Mouse (Mus musculus): ENCODE data around the gene Psmb11. TPM values are rescaled to one million over a fixed set of nuclear protein-coding genes. Genes with fewer than 3 reads are reported as not detected.

The Psmb11 gene
- polyA plus RNA-seq, 1 experiment from 2014 or later, result not detected

DNA sequence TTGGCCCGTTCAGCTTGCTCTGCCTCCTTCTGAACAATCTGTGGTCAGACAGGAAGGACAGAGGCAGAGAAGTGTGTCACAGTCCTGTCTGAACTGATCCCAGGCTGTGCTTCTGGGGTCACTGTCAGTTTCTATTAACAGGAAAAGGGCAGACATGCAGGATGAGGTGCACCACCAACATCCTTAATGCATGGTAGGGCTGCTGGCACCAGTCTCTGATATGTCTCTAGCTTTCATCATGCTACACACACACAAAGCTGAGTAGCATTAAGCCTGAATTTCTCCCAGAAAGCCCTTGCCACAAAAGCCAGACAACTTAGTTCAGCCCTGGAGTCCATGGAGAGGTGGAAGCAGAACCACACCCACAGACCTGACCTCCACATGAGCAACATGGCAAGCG, 21.8 kb downstream of the Psmb11 start:
- no peak for ATAC-seq (ENCODE audit: insufficient number of reproducible peaks, low FRiP score, low TSS enrichment, low read depth)
- WGBS, result 80% methylated on average over 2 of the region's 2 CpGs
- no peak overlapping the region for H3K4me2 ChIP-seq
- H3K4me1 ChIP-seq, result peaks cover 17% of the 10 kb centered on the region
- no peak overlapping the region for H3K4me3 ChIP-seq
- no peak overlapping the region for H3K9ac ChIP-seq
- peaks cover 69% of the 10 kb centered on the region for H3K36me3 ChIP-seq
- H3K27ac ChIP-seq, result no peak overlapping the region; the same call in 1 of the 2 replicates
- no peaks in the 10 kb centered on the region for H3K27me3 ChIP-seq
- H3K9me3 ChIP-seq, result no peaks in the 10 kb centered on the region

DNA sequence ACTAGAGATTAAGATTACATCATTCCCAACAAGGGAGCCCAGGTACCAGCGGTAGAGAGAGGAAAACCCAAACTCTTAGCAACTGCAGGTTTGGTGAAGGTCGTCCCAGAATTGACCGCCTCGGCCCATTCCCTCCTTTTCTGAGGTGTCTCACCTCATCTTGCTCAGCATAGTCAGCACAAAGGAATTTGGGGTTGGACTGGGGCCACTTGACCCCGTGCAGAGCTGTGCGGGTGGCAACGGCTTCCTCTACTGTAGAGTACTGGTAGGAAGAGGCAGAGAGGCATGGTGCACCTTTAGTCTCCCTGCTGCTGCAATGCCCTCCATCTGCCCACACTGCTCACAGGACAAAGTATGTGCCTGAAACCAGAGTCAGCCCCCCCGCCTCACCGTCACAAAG, 23.1 kb downstream of the Psmb11 start:
- no peak overlapping the region for H3K9ac ChIP-seq
- no peak overlapping the region for H3K27ac ChIP-seq
- H3K9me3 ChIP-seq, result no peaks in the 10 kb centered on the region
- no peaks in the 10 kb centered on the region for H3K27me3 ChIP-seq
- no peak for ATAC-seq (ENCODE audit: insufficient number of reproducible peaks, low FRiP score, low TSS enrichment, low read depth)
- peaks cover 70% of the 10 kb centered on the region for H3K36me3 ChIP-seq
- no peak overlapping the region for H3K4me2 ChIP-seq
- peaks cover 13% of the 10 kb centered on the region for H3K4me1 ChIP-seq
- WGBS, result 85% methylated on average over 9 of the region's 9 CpGs
- H3K4me3 ChIP-seq, result no peak overlapping the region

DNA sequence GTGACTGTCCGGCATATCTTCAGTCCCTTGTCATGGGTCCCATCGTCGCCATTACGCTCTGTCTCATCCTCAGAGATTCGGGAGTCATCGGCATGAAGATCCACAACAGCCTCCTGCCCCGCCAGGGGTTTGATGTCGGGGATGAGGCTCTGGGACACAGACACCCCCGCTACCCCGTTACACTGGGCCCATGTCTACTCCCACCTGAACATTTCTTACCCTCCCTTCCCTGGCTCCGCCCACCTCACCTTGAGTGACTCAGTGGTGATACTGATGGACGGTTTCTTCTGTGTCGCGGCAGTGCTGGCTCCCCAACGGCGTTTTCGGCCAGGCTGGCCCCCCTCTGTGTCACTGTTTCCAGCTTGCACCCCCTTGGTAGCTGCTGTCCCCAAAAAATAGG, 25.2 kb downstream of the Psmb11 start:
- no peak overlapping the region for H3K9ac ChIP-seq
- no peak overlapping the region for H3K4me3 ChIP-seq
- ATAC-seq (ENCODE audit: insufficient number of reproducible peaks, low FRiP score, low TSS enrichment, low read depth), result no peak
- no peak overlapping the region for H3K27ac ChIP-seq
- no peaks in the 10 kb centered on the region for H3K9me3 ChIP-seq
- H3K4me2 ChIP-seq, result no peak overlapping the region
- 94% methylated on average over 17 of the region's 17 CpGs for WGBS
- peaks cover 17% of the 10 kb centered on the region for H3K4me1 ChIP-seq
- H3K27me3 ChIP-seq, result no peaks in the 10 kb centered on the region
- H3K36me3 ChIP-seq, result peaks cover 89% of the 10 kb centered on the region

DNA sequence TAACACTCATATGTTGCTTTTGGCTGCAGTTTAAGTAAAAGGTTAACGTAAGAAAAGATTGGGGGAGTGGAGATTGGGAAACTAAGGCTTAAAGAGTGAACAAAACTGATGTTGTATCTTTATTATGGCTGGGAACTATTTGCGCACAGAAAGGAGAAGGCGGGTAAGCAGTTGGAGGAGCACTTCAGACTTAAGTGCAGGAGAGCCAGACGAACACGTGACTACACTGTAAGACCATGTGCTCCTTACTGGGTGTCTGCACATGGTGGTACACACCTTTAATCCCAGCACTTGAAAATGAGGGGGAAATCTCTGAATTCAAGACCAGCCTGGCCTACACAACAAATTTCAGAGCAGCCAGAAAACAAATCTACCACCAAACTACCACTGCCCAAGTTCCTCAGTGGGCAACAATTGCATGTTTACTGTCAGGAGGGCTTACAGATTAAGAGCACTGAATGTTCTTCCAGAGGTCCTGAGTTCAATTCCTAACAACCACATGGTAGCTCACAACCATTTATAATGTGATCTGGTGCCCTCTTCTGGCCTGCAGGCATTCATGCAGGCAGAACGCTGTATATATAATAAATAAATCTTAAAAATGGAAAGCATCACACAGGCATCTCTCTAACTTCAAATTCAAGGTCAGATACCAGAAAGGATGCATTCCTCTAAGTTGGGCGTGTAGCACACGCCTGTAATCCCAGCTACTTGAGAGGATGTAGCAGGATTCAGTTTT, 25.8 kb downstream of the Psmb11 start:
- Histone ChIP-seq H3K4me2 (no peak overlapping the region), H3K27ac (no peak overlapping the region), H3K4me1 (peaks cover 22% of the 10 kb centered on the region), H3K9ac (no peak overlapping the region), H3K9me3 (no peaks in the 10 kb centered on the region), H3K4me3 (no peak overlapping the region), H3K27me3 (no peaks in the 10 kb centered on the region), H3K36me3 (peaks cover 93% of the 10 kb centered on the region)
- no peak for ATAC-seq (ENCODE audit: insufficient number of reproducible peaks, low FRiP score, low TSS enrichment, low read depth)
- WGBS, result 91% methylated on average over 8 of the region's 8 CpGs

DNA sequence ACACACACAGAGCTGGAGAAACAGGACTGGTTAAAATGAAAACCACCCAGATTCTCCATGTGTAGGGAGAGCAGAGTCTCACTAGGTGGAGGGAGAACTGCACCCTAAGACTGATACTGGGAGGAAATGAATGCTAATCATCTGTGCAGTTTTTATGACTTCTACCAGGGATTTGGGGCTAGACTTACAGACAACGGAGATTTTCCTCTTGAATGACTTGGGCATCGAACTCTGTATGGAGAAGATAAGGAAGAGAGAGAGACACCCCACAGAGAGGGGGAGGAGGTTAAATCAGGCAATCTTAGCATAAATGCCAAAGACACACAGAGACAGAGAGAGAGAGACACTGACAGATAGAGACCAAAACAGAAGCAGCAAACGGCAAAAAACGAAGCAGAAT, 26.7 kb downstream of the Psmb11 start:
- no peak overlapping the region for H3K4me3 ChIP-seq
- H3K27ac ChIP-seq, result no peak overlapping the region
- peaks cover 31% of the 10 kb centered on the region for H3K4me1 ChIP-seq
- no peaks in the 10 kb centered on the region for H3K27me3 ChIP-seq
- H3K36me3 ChIP-seq, result peaks cover 85% of the 10 kb centered on the region
- WGBS, result 80% methylated on average over 4 of the region's 4 CpGs
- H3K9me3 ChIP-seq, result no peaks in the 10 kb centered on the region
- no peak overlapping the region for H3K4me2 ChIP-seq
- no peak overlapping the region for H3K9ac ChIP-seq
- ATAC-seq (ENCODE audit: insufficient number of reproducible peaks, low FRiP score, low TSS enrichment, low read depth), result no peak

DNA sequence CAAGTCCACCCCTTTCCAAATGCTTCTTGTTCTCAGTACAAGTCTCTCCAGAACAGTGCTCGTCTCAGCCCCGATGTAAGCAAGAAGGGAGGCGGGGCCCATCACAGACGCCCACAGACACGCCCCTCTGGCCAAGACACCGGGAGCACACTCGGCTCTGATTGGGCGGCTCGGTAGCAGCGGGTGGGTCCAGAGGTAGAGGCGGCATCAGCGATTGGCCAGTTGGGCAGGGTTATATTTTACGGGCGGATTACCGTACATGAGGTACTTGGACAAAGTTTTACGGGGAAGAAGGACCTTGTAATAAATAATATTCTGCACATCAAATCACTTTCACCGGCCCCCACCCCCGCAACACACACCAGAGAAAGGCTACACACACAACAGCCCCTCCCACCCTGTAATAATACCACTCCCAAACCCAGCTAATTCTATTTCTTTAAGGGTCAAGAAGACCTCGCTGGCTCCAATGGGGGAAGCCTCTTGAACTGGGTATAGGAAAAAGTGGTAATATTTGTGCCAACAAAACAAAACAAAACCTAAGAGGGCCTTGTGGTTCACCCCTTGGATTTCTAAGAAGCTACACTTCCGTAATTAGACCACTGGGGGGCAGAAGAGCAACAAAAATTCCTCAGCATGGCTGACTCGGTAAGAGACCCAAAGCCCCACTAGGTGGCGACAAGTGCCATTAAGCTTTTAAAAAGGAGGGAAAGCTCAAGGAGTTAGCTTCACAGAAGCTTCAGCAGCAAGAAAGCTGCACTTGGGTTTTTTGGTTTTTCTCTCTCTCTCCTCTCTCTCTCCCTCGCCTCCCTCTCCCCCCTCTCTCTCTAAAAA, 29.6 kb downstream of the Psmb11 start:
- Histone ChIP-seq H3K4me2 (no peak overlapping the region), H3K27me3 (no peaks in the 10 kb centered on the region)
- WGBS, result 58% methylated on average over 23 of the region's 23 CpGs

DNA sequence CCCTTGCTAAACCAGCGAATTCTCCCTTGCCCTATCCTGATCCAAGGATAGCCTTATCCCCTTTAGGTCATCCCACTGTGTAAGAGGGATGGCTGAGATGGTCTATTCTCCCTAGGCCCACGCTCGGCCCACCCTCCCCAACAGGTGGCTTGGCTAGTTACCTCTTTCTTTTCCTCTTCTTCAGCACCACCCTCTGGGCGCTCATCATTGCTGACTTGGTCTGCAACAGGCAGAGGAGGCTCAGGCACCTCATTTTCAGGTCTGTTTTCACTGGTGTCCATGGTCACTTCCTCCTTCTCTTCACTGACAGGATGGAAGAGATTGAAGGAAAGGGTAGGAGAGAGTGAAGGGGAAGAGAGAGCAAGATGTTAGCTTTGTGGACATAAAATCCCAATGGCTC, 30.3 kb downstream of the Psmb11 start:
- Histone ChIP-seq H3K9me3 (no peaks in the 10 kb centered on the region), H3K4me2 (no peak overlapping the region), H3K27me3 (no peaks in the 10 kb centered on the region), H3K4me3 (0 out of 2 replicates have a peak overlapping the region, but pooled peaks have one; percentile 4), H3K27ac (peak overlapping the region; percentile 50), H3K4me1 (peaks cover 36% of the 10 kb centered on the region), H3K36me3 (peaks cover 61% of the 10 kb centered on the region), H3K9ac (no peak overlapping the region)
- no peak for ATAC-seq (ENCODE audit: insufficient number of reproducible peaks, low FRiP score, low TSS enrichment, low read depth)
- WGBS, result 84% methylated on average over 4 of the region's 4 CpGs

More for the DNA sequence above, 29.6 kb downstream of the Psmb11 start:
- 0 out of 2 replicates have a peak overlapping the region, but pooled peaks have one; percentile 4 for H3K4me3 ChIP-seq
- no peak overlapping the region for H3K9ac ChIP-seq
- ATAC-seq (ENCODE audit: insufficient number of reproducible peaks, low FRiP score, low TSS enrichment, low read depth), result peak; percentile 45
- H3K9me3 ChIP-seq, result no peaks in the 10 kb centered on the region
- peak overlapping the region; percentile 50 for H3K27ac ChIP-seq
- peaks cover 36% of the 10 kb centered on the region for H3K4me1 ChIP-seq
- H3K36me3 ChIP-seq, result peaks cover 61% of the 10 kb centered on the region

DNA sequence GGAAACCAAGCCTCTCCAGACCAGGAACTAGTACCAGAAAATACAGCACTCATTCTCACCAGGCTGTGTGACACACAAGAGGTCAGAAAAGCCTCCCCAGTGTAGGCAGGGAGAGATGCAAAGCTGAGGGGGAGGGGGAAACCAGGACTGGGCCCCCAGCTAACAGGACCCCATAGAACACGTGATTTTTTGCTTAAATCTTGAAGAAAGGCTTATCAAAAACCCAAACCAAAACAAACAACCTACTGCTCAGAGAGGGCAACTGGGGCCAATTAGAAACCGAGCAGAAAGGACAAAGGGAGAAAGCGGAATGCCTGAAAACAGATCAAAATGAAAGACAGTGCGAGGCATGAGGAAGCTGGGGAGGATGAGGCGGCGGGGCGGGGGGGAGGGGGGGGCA, 31.6 kb downstream of the Psmb11 start:
- WGBS, result 2% methylated on average over 6 of the region's 7 CpGs
- Histone ChIP-seq H3K9me3 (no peaks in the 10 kb centered on the region), H3K4me2 (peak overlapping the region; percentile 69), H3K27ac (peak overlapping the region; percentile 78; the same call in 1 of the 2 replicates), H3K36me3 (peaks cover 61% of the 10 kb centered on the region), H3K27me3 (no peaks in the 10 kb centered on the region), H3K4me3 (peak overlapping the region; percentile 62), H3K4me1 (peaks cover 36% of the 10 kb centered on the region), H3K9ac (peak overlapping the region; percentile 54)
- ATAC-seq (ENCODE audit: insufficient number of reproducible peaks, low FRiP score, low TSS enrichment, low read depth), result no peak

DNA sequence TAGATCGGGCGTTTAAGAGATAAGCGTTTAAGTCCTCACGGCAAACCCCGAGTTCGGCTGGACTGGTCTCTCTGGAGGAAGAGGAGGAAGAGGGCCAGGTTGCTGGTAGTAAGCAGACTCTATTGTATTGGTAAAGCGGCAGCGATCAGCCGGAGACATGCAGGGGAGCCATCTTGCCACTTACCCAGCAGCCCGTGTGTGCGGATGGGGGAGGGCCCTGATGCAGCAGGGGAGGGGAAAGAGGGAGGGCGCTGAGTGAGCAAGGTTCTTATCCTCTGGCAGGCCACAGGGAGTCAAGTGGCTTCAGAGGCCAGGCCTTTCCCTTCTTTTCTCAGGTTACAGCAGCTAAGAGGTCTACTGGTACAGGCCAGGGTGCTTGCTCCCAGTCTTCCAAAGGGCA, 32.3 kb downstream of the Psmb11 start:
- H3K9me3 ChIP-seq, result no peaks in the 10 kb centered on the region
- H3K27me3 ChIP-seq, result no peaks in the 10 kb centered on the region
- H3K9ac ChIP-seq, result peak overlapping the region; percentile 54
- WGBS, result under 1% methylated on average over 11 of the region's 12 CpGs
- H3K4me3 ChIP-seq, result peak overlapping the region; percentile 62
- H3K4me1 ChIP-seq, result peaks cover 36% of the 10 kb centered on the region
- H3K4me2 ChIP-seq, result peak overlapping the region; percentile 69
- peaks cover 61% of the 10 kb centered on the region for H3K36me3 ChIP-seq
- H3K27ac ChIP-seq, result peak overlapping the region; percentile 78
- peak; percentile 80 for ATAC-seq (ENCODE audit: insufficient number of reproducible peaks, low FRiP score, low TSS enrichment, low read depth)

DNA sequence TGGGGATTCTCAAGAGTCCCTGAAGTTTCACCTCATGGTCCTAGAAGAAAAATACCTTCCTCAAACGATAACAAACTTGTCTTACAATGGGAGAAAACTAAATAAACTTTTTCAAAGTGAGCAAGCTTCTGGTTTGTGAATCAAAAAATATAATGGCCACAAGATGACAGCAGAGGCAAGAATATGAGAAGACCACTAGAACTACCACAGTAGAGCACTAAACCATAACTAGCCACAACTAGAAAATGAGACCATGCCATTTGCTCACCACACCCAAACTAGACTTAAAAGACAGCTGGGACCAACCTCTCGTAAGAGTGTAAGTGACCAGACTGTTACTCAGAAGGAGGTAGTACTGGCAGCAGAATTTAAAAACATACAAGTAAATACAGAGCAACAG, 38.8 kb downstream of the Psmb11 start:
- 83% methylated on average over 2 of the region's 2 CpGs for WGBS
- H3K27ac ChIP-seq, result no peak overlapping the region
- no peaks in the 10 kb centered on the region for H3K4me1 ChIP-seq
- no peak overlapping the region for H3K4me2 ChIP-seq
- H3K9me3 ChIP-seq, result no peaks in the 10 kb centered on the region
- no peaks in the 10 kb centered on the region for H3K27me3 ChIP-seq
- H3K36me3 ChIP-seq, result peaks cover 95% of the 10 kb centered on the region
- no peak overlapping the region for H3K9ac ChIP-seq
- no peak for ATAC-seq (ENCODE audit: insufficient number of reproducible peaks, low FRiP score, low TSS enrichment, low read depth)
- no peak overlapping the region for H3K4me3 ChIP-seq

DNA sequence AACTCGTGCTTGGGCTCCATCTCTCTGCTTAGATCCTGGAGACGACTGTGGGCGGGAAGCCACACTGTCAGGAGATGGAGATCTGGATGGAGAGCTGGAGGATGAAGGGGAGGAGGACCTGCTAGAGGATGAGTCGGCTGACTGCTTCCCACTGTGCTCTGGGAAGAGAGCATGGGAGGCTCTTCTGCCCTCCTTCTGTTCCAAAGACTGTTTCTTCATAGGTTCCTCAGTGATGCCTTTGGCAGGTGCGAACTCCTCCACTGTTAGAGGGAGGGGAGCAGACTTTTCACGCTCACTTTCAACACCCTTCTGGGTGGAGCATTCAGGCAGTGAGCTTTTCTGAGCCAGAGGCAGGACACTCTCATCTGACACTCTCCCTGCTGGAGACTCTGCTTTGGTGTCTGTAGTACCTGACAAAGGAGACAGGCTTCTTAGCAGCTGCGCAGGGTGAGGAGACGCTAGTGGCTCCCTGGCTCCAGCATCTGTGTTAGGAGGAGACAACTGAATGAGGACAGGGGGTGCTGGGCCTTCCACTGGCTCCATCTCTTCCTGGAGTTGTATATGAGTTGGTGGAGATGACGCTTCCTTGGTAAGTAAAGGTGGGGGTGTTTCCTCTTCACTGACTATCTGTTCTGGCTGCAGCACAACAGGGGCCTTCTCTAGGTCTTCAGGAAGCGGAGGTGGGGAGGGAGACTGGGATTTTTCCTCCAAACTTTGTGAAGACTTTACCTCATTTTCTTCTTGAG, 43.4 kb downstream of the Psmb11 start:
- Histone ChIP-seq H3K9ac (no peak overlapping the region), H3K4me3 (no peak overlapping the region), H3K4me1 (no peaks in the 10 kb centered on the region), H3K9me3 (no peaks in the 10 kb centered on the region), H3K27ac (no peak overlapping the region), H3K36me3 (peaks cover 91% of the 10 kb centered on the region), H3K4me2 (no peak overlapping the region), H3K27me3 (no peaks in the 10 kb centered on the region)
- ATAC-seq (ENCODE audit: insufficient number of reproducible peaks, low FRiP score, low TSS enrichment, low read depth), result no peak
- 92% methylated on average over 10 of the region's 10 CpGs for WGBS

Data from limb, embryonic 15.5 days (tissue).